Mouse (Mus musculus) kidney, postnatal 14 days (tissue): ENCODE measurements around the gene March6.

ENCODE experiments used
- DNase-seq: peaks from one replicate; pipeline ENCODE4 v3.0.0; 2022; ENCODE audit warnings: mixed read lengths

The March6 gene

DNA sequence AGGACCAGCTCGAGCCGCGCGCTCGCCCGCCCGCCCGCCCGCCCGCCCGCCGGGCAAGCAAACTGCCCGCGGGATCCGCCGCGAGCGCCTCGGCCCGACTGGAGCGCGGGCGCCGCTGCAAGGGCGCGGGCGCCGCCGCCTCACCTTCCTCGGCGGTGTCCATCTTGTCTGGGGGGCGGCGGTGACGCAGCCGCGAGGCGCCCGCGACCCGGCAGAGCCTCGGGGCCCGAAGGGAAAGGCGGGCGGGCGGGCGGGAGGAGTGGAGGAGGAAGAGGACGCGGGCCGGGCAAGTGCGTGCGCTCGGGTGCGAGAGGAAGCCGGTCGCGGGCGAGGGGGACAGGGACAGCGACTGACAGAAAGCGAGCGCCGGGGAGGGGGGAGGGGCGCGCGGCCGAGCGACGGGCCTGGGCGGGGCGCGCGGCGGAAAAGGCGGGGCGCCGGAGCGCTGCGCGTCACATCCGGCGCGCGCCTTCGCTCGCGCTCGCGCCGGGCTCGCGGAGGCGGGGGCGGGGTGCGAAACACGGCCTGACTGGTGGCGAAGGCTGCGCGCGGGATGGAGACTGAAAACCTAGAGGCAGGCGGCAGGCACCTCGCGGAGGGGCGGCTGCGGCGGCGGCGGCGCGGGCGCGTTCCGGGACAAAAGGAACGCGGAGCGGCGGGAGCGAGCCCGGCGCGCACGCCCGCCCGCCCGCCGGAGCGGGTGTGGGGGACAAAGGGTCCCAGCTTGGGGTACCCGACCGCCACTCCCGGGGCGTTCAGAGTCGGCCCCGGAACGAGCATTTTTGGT is at the start of gene March6:
March6 (minus strand) TSS at position 395 of the 787 bp plus-strand sequence.
- peak; percentile 94 for DNase-seq

DNA sequence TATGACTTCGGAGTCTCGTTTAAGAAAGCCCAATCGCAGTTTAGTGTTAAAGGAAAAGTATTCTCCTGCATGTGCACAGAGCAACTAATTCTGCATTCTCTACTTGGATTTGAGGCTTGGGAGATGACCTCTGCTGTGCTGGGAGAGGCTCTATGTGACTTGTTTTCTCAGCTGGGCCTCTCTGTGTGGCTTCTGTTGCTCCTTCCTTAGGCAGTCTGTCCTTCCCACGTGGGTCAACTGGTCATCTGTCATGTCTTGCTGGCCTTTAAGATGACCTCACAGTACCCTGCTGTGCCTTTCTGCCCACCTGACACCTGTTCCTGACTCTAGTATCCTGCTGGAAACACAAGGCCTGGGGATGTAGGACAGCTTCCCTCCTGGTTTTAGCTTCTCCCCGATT is 45.2 kb upstream of the March6 start:
- no peak for DNase-seq

DNA sequence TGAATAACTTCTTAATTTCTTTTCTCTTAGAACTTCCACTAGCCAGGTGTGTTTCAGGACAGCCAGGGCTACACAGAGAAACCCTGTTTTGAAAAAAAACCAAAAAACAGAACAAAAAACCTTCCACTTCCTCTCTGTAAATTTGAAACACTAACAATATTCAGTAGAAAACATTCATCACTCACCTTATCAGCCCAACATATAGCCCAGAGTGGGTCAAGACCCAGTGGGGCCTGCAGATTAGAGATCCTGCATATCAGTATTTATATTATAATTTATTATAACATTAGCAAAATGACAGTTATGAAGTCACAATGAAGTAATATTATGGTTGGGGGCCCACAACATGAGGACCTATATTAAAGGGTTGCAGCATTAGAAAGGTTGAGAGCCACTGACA is 42.8 kb upstream of the March6 start:
- DNase-seq: no peak

DNA sequence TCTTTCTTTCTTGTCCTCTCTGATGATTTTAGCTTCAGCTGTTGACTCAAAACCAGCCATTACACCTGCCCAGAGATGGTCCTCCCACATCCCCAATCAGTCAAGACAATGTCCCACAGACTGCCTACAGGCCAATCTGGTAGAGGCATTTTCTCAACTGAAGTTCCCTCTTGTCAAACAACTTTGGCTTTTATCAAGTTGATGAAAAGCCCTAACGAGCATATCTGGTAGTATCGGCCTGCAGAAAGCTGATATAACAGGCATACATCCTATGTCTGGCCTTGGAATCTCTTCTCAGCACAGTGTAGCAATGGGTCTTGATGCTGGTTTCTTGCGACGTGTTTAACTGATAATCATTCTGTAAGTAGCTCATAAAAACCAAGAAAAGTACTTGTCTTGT is 42.4 kb upstream of the March6 start:
- DNase-seq: no peak

DNA sequence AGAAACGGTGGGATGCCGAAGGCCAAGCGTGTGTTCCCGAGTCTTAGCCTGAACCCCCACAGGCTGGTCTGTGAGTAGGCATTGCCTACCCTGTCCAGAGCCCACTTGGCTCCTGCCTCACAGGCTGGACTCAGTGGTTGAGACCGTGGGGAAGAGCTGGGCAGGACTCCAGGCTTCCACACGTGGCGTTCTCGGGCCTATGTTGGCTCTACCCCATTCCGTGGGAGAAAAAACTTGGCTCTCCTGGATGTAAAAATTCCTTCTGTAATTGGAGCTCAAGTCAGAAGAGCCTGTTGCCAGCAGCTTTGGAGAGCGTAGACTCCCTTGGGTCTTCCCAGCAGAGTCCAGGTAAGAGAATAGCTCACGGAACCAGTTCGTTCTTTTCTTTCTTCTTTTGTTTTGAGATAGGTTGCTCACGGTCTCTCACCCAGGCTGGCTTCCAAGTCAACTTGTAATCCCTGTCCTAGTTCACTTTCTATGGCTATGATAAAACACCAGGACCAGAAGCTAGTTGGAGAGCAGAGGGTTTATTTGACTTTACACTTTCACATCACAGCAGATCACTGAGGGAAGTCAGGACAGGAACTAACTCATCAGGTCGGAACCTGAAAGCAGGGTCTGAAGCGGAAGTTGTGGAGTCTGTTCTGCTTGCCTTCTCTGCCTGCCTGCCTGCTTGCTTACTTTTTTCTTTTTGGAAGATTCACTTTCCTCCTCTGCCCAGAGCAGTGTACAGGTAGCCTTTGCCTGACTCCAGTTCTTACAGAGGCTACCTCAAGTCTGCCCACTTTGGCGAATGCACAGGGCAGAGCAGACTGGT is 41.3 kb upstream of the March6 start:
- DNase-seq: no peak

DNA sequence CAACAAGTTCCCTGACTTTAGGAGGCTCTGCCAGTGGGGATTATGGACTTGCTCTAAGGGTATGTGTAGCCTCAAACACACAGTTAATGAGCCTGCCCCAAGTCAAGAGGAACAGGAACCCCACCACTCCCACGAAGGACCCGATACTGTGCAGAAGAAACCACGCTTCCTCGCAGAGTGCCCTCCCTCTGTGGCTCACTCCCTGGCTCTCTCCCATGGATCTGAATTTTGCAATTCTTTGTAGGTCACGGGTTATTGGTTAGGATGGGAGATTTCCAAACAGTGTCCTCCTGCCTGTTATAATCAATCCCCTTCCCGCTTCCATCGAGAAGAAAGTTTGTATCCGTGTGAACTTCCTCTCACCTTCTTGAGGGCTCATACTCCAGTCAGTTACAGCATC is 40.1 kb upstream of the March6 start:
- no peak for DNase-seq

DNA sequence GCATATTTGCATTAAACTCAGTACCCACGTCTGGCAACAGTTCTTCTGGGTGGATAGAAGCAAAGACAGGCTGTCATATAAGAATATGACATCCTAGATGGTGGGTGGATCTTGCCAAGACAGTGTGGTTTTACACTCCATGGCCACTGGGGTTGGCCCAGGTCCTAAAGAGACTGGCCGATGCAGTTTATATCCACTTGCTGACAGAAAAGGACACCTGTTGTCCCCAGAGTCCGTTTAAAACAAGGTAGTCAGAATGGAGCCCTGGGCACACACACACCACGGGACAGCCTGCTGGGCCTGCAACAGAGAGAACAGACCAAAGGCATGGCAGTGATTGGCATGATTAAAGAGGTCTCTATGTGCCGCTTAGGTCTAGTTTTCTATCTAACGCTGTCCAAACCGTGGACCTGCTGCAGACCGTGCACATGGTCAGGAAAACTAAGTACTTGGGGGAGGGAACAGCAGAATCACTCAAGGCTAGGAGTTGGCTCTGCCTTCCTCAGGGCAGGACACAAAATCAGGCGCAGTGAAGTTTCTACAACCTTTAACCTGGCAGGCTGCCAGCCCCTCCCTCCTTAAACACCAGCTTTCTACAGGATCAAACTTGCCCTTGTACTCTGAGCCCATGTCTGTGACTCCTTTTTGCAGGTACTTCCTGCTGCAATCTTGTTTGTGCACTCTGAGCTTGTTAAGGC is 38.6 kb upstream of the March6 start:
- DNase-seq: peak; percentile 89

DNA sequence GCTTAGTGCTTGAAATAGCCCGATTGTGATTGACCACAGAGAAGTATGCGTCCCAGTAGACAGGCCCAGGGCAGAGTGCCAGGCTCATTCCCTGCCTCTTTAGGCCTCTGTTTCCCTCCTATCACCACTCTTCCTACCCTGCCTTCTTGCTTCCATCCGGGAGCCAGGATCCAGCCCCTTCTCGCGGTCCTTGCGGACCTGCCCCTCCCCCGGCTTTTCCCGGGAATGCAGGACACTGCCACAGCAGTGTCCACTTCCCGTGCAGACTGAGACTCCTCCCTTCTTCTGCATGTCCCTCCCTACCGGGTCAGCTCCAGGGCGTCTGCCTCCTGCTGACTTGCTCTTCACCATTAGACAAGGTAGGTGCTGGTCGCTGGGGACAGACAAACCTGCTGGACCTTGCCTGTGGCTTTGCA is 37.7 kb upstream of the March6 start:
- peak; percentile 87 for DNase-seq

DNA sequence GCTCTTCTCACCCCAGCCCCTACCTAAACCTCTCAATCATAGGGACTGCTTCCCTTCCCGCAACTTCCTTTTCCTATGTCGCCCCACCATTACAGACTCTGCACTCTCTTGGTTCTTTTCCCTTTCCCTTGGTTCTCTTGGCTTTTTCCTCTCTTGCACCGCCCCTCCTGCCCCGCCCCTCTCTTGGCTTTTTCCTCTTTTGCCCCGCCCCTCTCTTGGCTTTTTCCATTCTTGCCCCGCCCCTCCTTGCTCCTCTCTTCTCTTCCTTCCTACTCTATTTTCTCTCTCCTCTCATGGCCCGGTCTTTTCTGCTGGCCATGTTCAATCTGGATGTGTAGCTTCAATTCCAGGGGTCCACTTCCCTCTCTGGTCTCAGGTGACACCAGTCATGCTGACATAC is 36.6 kb upstream of the March6 start:
- DNase-seq: no peak

DNA sequence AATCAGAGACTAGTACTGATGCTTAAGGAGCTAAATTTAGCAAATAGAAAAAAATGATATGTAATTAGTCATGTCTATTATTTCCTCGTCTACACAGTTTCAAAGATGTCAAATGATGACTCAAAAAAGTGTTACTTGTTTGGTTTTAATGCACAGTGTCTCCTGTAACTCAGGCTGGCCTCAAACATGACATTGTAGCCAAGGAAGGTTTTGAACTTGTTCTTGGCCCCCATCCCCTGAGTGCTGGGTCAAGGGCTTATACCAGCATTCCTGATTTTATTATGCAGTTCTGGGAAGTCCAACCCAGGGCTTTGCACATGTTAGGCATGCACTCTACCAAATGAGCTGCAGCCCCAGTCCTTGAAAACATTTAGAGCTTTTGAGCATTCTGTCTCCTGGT is 34.9 kb upstream of the March6 start:
- DNase-seq: no peak

DNA sequence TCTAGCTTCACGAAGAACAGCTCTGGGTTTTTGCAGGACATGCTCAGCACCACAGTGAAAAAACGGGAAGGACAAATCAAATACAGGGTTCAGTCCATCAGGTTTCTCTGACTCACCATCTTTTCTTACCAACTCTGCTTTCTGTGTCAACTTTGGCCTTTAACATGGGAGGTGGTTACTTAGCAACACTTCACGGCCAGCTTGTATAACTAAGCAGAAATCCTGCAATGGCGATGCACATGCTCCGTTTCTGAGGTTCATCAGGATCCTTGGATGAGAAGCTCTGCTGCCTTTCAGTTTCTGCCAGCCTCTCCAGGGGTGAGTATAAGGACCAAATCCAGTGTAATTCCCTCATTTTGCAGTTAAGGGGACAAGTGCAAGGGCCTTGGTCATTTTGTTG is 34.3 kb upstream of the March6 start, which contains the start of gene Cmbl:
Cmbl (plus strand) TSS at position 206 of the 400 bp plus-strand sequence.
- DNase-seq: peak; percentile 44

DNA sequence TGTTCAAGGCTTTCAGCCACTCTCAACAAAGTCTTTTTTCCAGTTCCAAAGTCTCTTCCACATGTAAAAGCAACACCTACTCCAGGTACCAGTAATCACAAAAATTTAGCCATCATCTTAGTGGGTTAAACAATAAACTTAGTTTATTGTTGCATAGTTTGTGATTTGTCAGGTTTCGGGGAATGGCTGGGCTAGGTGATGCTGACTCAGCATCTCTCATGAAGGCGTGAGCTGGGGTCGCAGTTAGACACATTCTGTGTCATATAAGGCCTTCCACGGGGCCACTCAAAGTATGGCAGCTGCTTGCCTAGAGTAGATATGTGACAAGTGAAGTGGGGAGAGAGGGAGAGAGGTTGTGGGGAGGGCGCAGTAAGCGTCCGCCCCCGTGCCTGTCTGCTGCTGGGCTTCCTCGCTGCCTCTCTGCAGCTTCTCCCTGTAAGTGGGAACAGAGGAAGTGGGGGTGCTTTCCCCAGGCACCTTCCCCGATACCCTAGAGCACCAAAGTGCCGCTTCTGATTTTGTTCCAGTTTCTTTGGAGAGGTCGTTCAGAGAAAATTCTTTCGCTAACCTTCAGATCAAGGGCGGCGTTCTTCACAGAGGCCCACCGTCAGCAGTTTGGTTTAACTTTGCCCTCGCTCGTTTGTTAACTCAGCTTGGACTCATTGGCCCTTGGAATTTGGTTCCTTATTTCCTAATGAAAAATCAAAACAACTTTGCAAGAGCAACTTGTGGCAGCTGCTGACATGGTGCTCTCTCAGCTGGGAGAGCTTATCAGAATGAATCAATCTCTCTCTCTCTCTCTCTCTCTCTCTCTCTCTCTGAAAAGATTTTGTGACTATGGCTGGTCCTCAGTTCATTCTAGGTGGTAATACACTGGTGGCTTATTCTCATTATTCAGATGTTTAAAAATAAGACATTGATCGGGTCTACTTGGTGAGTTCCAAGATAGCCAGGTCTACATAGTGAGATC is 33.0 kb upstream of the March6 start:
- DNase-seq: peak; percentile 86

DNA sequence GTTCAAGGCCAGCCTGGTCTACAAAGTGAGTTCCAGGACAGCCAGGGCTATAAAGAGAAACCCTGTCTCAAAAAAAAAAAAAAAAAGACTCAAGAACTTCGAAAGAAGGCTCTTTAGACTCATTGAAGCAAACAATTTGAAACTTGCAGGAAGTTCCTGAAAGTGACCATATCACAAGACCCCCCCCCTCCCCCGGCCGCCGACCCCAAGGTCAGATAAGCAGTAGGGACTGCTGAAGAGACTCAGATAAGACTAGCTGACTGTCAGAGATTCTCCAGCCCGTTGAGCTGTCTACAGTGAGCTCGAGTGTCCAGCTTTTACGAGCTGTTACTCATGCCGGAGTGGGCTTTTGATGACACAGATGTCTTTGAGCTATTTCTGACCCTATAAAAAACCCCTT is 32.0 kb upstream of the March6 start:
- DNase-seq: no peak

DNA sequence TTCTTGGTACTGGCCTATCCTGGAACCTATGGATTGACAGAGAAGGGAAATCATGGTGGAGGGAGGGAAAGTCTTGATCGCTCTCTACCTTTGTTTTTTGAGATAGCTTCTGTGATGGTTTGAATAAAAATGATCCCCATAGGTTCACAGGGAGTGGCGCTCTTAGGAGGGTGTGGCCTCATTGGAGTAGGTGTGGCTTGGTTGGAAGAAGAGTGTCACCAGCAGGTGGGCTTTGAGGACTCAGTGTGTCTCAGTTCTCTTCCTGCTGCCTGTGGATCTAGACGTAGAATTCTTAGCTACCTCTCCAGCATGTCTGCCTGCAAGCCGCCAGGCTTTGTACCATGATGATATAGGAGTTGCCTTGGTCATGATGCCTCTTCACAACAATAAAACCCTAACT is 31.1 kb upstream of the March6 start:
- DNase-seq: no peak

DNA sequence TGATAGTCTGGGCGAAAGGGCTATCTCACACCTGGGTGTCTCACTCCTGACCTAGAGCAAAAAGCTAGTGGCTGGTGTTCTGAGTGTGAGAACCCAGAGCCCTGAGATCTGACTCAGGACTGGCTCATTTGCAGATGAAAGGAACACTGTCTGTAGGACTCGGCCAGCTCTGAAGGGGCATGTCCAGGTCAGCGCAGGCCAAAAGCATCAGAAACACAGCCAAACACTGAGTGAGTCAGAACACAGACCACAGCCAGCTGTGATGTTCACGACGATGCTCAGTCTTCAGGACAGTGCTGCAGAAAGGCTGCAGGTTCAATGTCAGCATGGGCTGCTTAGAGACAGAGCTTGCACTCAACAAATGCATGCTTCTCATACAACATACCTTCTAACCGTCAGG is 30.5 kb upstream of the March6 start:
- DNase-seq: no peak

DNA sequence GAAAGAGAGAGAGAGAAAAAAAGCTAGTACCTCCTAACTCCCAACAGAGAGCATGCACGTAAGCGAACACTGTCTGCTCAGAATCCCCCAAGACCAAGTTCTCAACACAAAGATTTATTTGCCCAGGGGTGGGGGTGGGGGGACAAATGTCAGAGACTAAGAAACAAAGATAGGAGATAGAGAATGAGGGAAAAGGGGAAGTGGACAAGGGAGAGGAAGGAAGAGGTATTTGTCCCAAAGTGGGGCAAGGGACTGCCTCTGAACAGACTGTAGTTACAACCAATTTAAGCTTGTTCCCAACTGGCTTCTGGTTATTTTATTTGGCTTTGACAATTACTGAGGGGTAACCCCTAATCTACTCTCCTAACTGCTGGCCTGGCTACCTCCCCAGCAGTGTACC is 24.0 kb upstream of the March6 start:
- no peak for DNase-seq

DNA sequence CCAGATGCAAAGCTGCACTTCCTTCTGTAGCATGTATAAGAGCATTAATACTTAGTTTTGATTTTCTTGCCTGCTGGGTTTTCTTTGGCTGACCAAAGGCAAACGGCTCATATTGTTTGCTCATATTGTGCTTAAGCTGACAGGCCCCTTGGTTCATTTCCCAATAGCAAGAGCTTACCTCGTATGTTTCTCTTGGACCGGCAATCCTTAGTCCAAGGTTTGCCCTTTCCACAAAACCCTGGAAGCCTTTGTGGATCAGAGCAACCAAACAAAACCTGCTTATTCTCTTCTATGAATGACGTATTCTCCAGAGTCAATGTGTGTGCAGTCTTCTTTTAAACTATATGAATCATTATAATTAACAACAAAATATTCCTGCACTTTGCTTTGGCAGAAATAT is 19.5 kb upstream of the March6 start:
- no peak for DNase-seq

DNA sequence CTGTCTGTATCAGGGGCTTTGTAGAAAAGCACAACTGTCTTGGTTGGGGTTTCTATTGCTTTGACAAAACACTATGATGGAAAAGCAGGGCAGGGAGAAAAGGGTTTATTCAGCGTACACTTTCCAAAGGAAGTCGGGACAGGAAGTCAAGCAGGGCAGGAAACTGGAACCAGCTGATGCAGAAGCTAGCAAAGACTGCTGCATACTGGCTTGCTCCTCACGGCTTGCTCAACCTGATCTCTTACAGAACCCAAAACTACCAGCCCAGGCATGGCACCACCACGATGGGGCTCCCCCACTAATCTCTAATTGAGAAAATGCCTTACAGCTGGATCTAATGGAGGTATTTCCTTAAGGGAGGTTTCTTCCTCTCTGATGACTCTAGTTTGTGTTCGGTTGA is 16.6 kb upstream of the March6 start:
- no peak for DNase-seq

DNA sequence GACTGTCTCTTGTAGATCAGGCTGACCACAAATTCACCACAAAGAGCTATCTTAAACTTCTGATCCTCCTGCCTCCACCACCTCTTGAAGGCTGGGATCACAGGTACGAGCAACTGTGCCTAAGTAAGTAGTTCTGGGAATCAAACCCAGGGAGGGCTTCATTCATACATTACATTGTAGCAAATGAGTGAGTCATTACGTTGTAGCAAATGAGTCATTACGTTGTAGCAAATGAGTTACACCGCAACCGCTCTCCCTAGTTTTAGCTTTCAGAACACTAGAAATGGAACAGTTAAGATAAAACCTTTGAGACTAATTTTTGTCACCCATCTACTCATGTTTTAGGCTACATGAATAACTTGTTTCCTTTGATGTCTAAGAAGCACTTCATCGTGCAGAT is 15.4 kb upstream of the March6 start:
- DNase-seq: no peak

DNA sequence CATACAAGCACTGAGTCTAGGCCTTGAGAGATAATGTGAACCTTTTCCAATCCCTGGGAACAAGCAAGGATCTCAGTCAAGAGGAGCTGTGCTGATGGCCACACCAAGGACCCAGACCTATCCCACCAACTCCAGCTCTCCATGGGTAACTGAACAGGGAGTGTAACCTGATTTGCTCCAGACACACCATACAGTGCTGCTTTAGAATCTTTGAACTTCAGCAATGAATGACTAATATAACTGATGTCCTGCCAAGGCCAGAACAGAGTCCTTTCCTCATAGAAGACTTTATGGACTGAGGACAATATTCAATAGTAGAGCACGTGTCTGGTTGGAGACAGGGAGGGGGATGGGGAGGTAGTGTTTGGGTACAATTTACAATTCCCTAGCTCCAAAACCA is 14.2 kb upstream of the March6 start:
- peak; percentile 48 for DNase-seq

DNA sequence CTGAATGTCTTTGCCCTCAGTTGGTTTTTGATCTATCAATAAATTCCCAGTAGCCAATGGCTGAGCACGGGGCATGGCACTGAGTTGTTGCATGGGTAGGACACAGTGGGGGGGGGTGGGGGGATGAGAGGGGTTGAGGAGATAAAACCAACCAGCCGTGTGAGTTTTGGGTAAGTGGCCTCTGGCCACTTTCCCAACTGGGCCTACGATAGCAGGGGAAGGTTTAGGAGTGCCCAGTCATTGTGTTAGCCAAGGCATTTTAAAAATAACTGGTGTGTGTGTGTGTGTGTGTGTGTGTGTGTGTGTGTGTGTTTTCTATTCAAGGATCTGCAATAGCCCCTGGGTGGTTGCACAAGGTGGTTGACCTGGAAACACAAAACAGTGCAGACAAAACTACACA is 12.4 kb upstream of the March6 start:
- DNase-seq: no peak
